Mouse (Mus musculus) monocyte, adult 5-6 weeks (primary cell): ENCODE measurements around the gene Dnajb3. TPM values are rescaled to one million over a fixed set of nuclear protein-coding genes. Genes with fewer than 3 reads are reported as not detected.
A peak's percentile ranks its signal among the peaks of the same experiment; 100 is the strongest.
"Not testable (repeated sequence)": the region's sequence is repeated elsewhere in the genome, so short reads cannot be mapped to it uniquely, and the experiment has no call there.

Experiments used
- ATAC-seq: fragments of 153-309, 156-312 bp; replicated peaks from 2 replicates; pipeline ENCODE4 v1.8.0; 2017; ENCODE audit warnings: mild to moderate bottlenecking; ENCODE audit not compliant: low TSS enrichment, insufficient number of reproducible peaks, severe bottlenecking, poor library complexity, low FRiP score
- total RNA-seq: library from RNA; stranded (forward); fragments of 200-1000, 200-491, 200-594 nt; gene quantifications from 3 replicates; pipeline ENCODE4 v1.2.3, GENCODE M21; 2017

The Dnajb3 gene
- total RNA-seq, 1 experiment from 2014 or later: not detected

DNA sequence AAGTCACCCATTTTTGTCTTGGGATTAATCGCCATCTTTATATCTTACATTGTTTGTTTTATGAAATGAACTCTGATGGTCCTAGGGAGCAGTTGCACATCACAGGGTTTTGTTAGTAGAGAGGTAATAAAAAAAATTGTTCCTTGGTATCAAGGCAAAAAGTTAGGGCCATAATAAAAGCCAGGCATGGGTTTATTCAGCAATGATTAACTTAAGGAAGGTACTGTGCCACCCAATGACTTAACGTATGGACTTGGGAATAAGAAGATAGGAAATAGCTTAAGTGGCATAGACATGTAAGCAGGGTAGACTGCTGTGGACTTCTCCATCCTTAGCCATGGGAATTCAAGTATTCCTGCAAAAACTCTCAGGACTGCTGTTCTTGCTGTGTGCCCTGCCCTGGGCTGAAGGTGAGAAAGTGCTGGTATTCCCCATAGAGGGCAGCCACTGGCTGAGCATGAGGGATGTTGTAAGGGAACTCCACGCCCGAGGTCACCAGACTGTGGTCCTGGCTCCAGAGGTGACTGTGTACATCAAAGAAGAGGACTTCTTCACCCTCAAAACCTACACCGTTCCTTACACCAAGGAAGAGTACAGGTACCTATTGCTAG is 19.2 kb downstream of the Dnajb3 start:
- ATAC-seq: no peak

GRCm38 (mm10) chr1:88179657-88180056 is 25.9 kb downstream of the Dnajb3 start:
- no peak for ATAC-seq

DNA sequence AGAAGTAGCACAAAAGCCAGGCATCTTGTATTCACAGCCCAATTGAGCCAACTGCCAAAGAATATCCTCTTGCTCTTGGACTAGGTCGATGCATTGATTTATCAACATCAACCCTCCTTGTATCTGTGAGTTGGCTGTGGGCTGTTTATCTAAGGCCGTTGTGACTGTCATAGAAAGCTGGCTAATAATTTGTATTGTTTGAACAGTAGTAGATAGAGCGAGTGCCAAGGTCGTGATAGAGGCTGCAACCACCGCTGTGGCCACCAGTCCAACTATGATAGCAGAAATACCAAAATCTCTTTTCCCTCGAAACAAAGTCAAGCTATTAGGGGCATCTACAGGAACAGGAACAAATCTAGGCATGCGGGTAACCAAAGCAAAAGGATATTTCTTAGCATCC is 33.4 kb downstream of the Dnajb3 start:
- ATAC-seq: not testable (repeated sequence)

- no peak for ATAC-seq
Measured at GRCm38 (mm10) chr1:88165711-88166110, 39.9 kb downstream of the Dnajb3 start, which contains the start of gene Ugt1a5. Gene Ugt1a5 (plus strand): TSS chr1:88166012.

GRCm38 (mm10) chr1:88158430-88158829 is 47.2 kb downstream of the Dnajb3 start:
- peak; percentile 43; the same call in 1 of the 2 replicates for ATAC-seq

Other genes with a start within 250 kb of the Dnajb3 start
- 14.8 to 34.3 TPM (median 18.1 TPM) in 3 replicates for gene Usp40, start 197.2 kb downstream of the Dnajb3 start, total RNA-seq
- 1.2 TPM in 1 of 3 replicates, not detected in the others for gene Ugt1a10, start 150.4 kb downstream of the Dnajb3 start, total RNA-seq
- gene Ugt1a9, start 135.0 kb downstream of the Dnajb3 start, total RNA-seq: not detected in 3 replicates
- not detected in 3 replicates for gene Ugt1a8, start 118.0 kb downstream of the Dnajb3 start, total RNA-seq
- 76.0 to 85.9 TPM (median 84.7 TPM) in 3 replicates for gene Ugt1a7c, start 110.7 kb downstream of the Dnajb3 start, total RNA-seq
- gene Ugt1a6b, start 102.5 kb downstream of the Dnajb3 start, total RNA-seq: 1.6 to 5.2 TPM (median 4.0 TPM) in 3 replicates
- 4.1 to 13.8 TPM (median 10.6 TPM) in 3 replicates for gene Ugt1a6a, start 71.0 kb downstream of the Dnajb3 start, total RNA-seq
- 1.5 to 2.3 TPM in 2 of 3 replicates, not detected in the other for gene Ugt1a5, start 39.8 kb downstream of the Dnajb3 start, total RNA-seq
- 1.4 to 1.8 TPM in 2 of 3 replicates, not detected in the other for gene Ugt1a2, start 5.2 kb downstream of the Dnajb3 start, total RNA-seq
- gene Ugt1a1, start 6.2 kb upstream of the Dnajb3 start, total RNA-seq: 0.57 to 0.68 TPM (median 0.64 TPM) in 3 replicates
- gene Mroh2a, start 21.2 kb upstream of the Dnajb3 start, total RNA-seq: 0.38 to 2.2 TPM (median 1.2 TPM) in 3 replicates
- gene Hjurp, start 71.9 kb upstream of the Dnajb3 start, total RNA-seq: 79.2 to 121 TPM (median 80.4 TPM) in 3 replicates
- gene Trpm8, start 71.9 kb upstream of the Dnajb3 start, total RNA-seq: not detected in 3 replicates
- not detected in 3 replicates for gene Spp2, start 201.2 kb upstream of the Dnajb3 start, total RNA-seq